Mouse (Mus musculus) stomach, postnatal 0 days (tissue): ENCODE measurements around the gene Ang4. TPM values are rescaled to one million over a fixed set of nuclear protein-coding genes. Genes with fewer than 3 reads are reported as not detected.
A peak's percentile ranks its signal among the peaks of the same experiment; 100 is the strongest.
"Not testable (repeated sequence)": the region's sequence is repeated elsewhere in the genome, so short reads cannot be mapped to it uniquely, and the experiment has no call there.

Experiments
- ATAC-seq: fragments of 200-750 bp; cut with Nextera tagmentation; 2 replicates; pipeline ENCODE4 v1.8.0; 2017; ENCODE audit not compliant: low FRiP score, low TSS enrichment
- DNase-seq: peaks from one replicate; pipeline ENCODE4 v3.0.0-alpha.2; 2016; ENCODE audit warnings: low spot score
- H3K27ac ChIP-seq: fragments of 300-500 bp; sonication (generic); replicated peaks from 2 replicates; pipeline ENCODE4 v1.5.1; 2014; ENCODE audit warnings: mild to moderate bottlenecking, control low read depth
- H3K27me3 ChIP-seq: fragments of 300-500 bp; sonication (generic); 2 replicates; pipeline ENCODE4 v1.6.1; 2014; ENCODE audit warnings: low read length; ENCODE audit not compliant: control insufficient read depth, insufficient read depth
- H3K36me3 ChIP-seq: fragments of 300-500 bp; sonication (generic); 2 replicates; pipeline ENCODE4 v1.6.1; 2014; ENCODE audit warnings: low read length, mixed read lengths; ENCODE audit not compliant: control insufficient read depth, insufficient read depth
- H3K4me1 ChIP-seq: fragments of 300-500 bp; sonication (generic); replicated peaks from 2 replicates; pipeline ENCODE4 v1.6.1; 2014; ENCODE audit warnings: antibody characterized with exemption; ENCODE audit not compliant: control insufficient read depth, insufficient read depth
- H3K4me2 ChIP-seq: fragments of 300-500 bp; sonication (generic); replicated peaks from 2 replicates; pipeline ENCODE4 v1.6.1; 2014; ENCODE audit warnings: low read depth, mild to moderate bottlenecking, control low read depth, moderate library complexity
- H3K4me3 ChIP-seq: fragments of 300-500 bp; sonication (generic); 2 replicates; pipeline ENCODE4 v1.5.1; 2014; ENCODE audit warnings: low read depth, low read length, control low read depth
- H3K9ac ChIP-seq: fragments of 300-500 bp; sonication (generic); 2 replicates; pipeline ENCODE4 v1.6.1; 2014; ENCODE audit warnings: mild to moderate bottlenecking, low read length, control low read depth, mixed read lengths
- H3K9me3 ChIP-seq: fragments of 300-500 bp; sonication (generic); 2 replicates; pipeline ENCODE4 v1.6.1; 2016; ENCODE audit warnings: low read length; ENCODE audit not compliant: control insufficient read depth
- CTCF ChIP-seq: IDR thresholded peaks from 2 replicates; pipeline ENCODE4 v1.5.1; 2016; ENCODE audit warnings: antibody characterized with exemption, low read depth, mild to moderate bottlenecking, moderate library complexity
- EP300 ChIP-seq: optimal IDR thresholded peaks from 2 replicates; pipeline ENCODE3; 2016; ENCODE audit warnings: antibody characterized with exemption
- WGBS: fragments of 180-500 bp; shearing (Covaris S2); extraction: QIAGEN DNeasy Blood & Tissue Kit; methylation state at CpG from one replicate; pipeline ENCODE4 v1.1.7; 2014; 5-methylcytosine and 5-hydroxymethylcytosine counted together
- polyA plus RNA-seq: library from polyadenylated mRNA; unstranded; fragments of >200 nt; fragmentation: Nextera tagmentation; extraction: Ambion mirVana; gene quantifications from 2 replicates; pipeline ENCODE4 v1.2.1, GENCODE M21; 2015

The Ang4 gene
- polyA plus RNA-seq, 1 experiment from 2014 or later: not detected

GRCm38 (mm10) chr14:51778865-51779481 lies 5.6 kb upstream of the Ang4 start:
- Histone ChIP-seq H3K4me3 (no peak overlapping the region), H3K9me3 (no peaks in the 10 kb centered on the region), H3K27me3 (no peaks in the 10 kb centered on the region), H3K9ac (no peak overlapping the region), H3K36me3 (no peaks in the 10 kb centered on the region), H3K27ac (no peak overlapping the region), H3K4me2 (no peak overlapping the region), H3K4me1 (no peaks in the 10 kb centered on the region)
- no peak for ATAC-seq
- DNase-seq: no peak
- TF ChIP-seq EP300 (no peak), CTCF (no peak)
- 58% methylated on average over 4 of the region's 4 CpGs for WGBS

GRCm38 (mm10) chr14:51777791-51778190 lies 4.4 kb upstream of the Ang4 start:
- WGBS: 88% methylated on average over 1 of the region's 1 CpGs
- no peak for ATAC-seq
- no peak overlapping the region for H3K4me2 ChIP-seq
- no peak overlapping the region for H3K27ac ChIP-seq
- H3K9ac ChIP-seq: no peak overlapping the region
- TF ChIP-seq EP300 (no peak), CTCF (no peak)
- H3K27me3 ChIP-seq: no peaks in the 10 kb centered on the region
- no peak overlapping the region for H3K4me3 ChIP-seq
- DNase-seq: no peak
- H3K4me1 ChIP-seq: no peaks in the 10 kb centered on the region
- no peaks in the 10 kb centered on the region for H3K9me3 ChIP-seq
- H3K36me3 ChIP-seq: no peaks in the 10 kb centered on the region

GRCm38 (mm10) chr14:51771378-51771777 lies 2.0 kb downstream of the Ang4 start:
- ATAC-seq, H3K4me3 ChIP-seq, H3K27me3 ChIP-seq, H3K9ac ChIP-seq, H3K4me2 ChIP-seq, H3K36me3 ChIP-seq, H3K4me1 ChIP-seq, H3K9me3 ChIP-seq, H3K27ac ChIP-seq, DNase-seq: not testable (repeated sequence)
- TF ChIP-seq CTCF: peak; percentile 68
- WGBS: 86% methylated on average over 1 of the region's 1 CpGs

- TF ChIP-seq EP300: no peak
- no peak for TF ChIP-seq CTCF
- 79% methylated on average over 2 of the region's 2 CpGs for WGBS
- no peak overlapping the region for H3K4me3 ChIP-seq
- ATAC-seq: no peak
- no peaks in the 10 kb centered on the region for H3K4me1 ChIP-seq
- no peaks in the 10 kb centered on the region for H3K9me3 ChIP-seq
- no peaks in the 10 kb centered on the region for H3K36me3 ChIP-seq
- DNase-seq: no peak
- no peaks in the 10 kb centered on the region for H3K27me3 ChIP-seq
- no peak overlapping the region for H3K27ac ChIP-seq
- no peak overlapping the region for H3K4me2 ChIP-seq
- no peak overlapping the region for H3K9ac ChIP-seq
These were observed 17.4 kb downstream of the Ang4 start for GRCm38 (mm10) chr14:51755944-51756343.

GRCm38 (mm10) chr14:51740347-51741170 lies 32.8 kb downstream of the Ang4 start:
- no peaks in the 10 kb centered on the region for H3K36me3 ChIP-seq
- peak overlapping the region; percentile 30 for H3K4me3 ChIP-seq
- H3K27ac ChIP-seq: no peak overlapping the region
- ATAC-seq: no peak
- TF ChIP-seq CTCF (no peak), EP300 (no peak)
- peaks cover 2% of the 10 kb centered on the region; the same call in 1 of the 2 replicates for H3K27me3 ChIP-seq
- H3K9ac ChIP-seq: no peak overlapping the region
- peak overlapping the region; percentile 53 for H3K4me2 ChIP-seq
- H3K4me1 ChIP-seq: no peaks in the 10 kb centered on the region
- 1% methylated on average over 40 of the region's 42 CpGs for WGBS
- no peak for DNase-seq
- no peaks in the 10 kb centered on the region for H3K9me3 ChIP-seq
